Mouse (Mus musculus): ENCODE data around the gene Pxdc1.

The Pxdc1 gene
- long read RNA-seq, experiment 1, partial matches to known transcripts = 0 of 3 reads
- long read RNA-seq, experiment 1, other reads (novel, unspliced or antisense) = 0 of 3 reads
- long read RNA-seq, experiment 2, partial matches to known transcripts = 0 of 3 reads
- long read RNA-seq, experiment 2, other reads (novel, unspliced or antisense) = 0 of 3 reads

DNA sequence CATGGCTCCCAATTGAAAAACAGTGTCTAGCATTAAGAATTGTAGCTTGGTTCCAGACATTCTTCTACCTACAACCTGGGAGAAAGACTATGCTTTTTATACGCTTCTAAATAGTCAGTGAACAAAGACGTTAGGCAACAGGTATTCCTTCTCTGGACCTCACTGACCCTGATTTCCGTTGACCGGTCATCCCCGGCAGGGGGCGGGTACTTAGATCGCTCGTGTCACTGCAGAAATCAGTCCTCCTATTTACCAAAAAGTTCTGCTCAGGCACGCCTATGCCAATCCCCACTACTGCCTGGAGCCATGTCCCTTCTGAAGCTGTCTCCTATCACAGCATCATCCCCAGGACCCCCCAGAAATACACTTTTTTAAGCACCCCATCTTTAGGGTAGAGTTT is at the start of gene Pxdc1:
Gene Pxdc1, minus strand, starts transcription at position 96 of the 400 bp plus-strand sequence.
- intact Hi-C loops (cut with DNase I) = no loop called here

- intact Hi-C loops (cut with DNase I) = no loop called here
These were observed 47.3 kb upstream of the Pxdc1 start for GRCm38 (mm10) chr13:34700630-34701029.

- intact Hi-C loops (cut with DNase I) = no loop called here
These were observed 46.8 kb upstream of the Pxdc1 start for GRCm38 (mm10) chr13:34700091-34700490.

- intact Hi-C loops (cut with DNase I) = no loop called here
These were observed 43.5 kb upstream of the Pxdc1 start for GRCm38 (mm10) chr13:34696734-34697332.

DNA sequence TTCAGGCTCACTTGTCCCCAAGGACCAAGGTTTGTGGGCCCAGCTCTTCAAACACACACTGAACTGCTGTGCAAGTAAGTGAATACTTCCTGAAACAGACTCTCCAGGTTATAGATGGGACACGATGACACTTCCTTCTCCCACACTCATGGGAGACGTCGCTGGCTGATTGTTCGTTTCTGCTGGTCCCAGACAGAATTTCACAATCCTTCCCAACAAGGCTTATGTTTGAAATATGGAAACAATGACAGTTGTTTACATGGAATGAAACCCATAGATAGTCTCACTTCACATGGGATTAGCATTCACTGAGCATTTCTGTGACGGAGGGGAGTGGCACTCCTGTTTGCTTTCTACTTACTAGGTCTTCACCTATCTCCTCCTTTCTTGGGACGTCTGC is 39.8 kb upstream of the Pxdc1 start:
- intact Hi-C loops (cut with DNase I) = no loop called here

DNA sequence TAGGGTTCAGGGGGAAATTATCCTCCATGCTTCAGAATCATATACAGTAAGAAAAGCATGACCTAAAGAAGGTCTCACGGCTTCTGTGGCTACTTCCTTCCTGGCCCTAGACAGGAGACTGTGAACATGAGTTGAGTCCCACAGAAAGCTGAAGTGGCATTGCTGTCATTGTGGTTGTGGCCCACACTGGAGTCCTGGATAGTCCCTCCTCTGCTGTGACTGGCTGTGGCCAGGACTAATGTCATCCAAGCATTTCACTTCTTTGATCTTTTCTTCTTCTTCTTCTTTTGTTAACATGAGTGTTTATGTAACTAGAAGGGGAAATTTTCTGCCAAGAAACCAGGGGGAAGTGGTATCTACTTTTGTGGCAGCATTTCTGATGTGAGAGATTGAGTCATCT is 37.8 kb upstream of the Pxdc1 start:
- intact Hi-C loops (cut with DNase I) = no loop called here

DNA sequence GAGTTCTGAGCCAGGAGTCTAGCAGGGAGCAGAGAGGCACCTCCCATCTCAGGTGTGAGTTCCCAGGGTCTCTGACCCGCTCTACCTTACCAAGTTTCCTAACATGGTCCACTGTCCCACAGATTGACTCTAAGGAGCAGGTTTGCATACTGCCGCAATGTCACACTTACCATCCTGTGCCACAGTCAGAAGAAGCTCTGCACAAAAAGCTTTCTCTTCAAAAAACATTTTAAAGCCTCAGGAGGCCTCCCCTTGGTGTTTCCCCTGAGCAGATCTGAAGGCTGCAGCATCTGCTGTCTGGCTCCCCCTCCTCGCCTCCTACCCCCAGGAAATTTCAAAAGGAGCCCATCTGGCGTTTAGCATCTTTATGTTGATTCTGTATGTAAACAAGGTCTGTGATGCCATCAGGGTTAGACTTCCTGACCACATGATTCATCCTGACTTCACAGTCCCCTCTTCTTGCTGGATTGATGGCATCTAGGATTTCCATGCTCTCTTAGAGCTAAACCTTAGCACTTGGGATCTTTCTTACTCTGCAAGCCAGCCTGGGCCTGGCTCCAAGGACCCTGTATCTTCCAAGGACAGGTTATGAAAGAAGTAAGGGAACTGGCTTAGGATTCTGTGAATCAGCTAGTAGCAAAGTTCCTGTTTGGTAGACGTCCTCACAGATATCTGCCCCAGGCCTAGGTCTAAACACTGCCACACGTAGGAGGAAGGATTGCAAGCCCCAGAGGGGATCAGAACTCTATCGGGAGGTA is 31.9 kb upstream of the Pxdc1 start:
- intact Hi-C loops (cut with DNase I) = no loop called here

DNA sequence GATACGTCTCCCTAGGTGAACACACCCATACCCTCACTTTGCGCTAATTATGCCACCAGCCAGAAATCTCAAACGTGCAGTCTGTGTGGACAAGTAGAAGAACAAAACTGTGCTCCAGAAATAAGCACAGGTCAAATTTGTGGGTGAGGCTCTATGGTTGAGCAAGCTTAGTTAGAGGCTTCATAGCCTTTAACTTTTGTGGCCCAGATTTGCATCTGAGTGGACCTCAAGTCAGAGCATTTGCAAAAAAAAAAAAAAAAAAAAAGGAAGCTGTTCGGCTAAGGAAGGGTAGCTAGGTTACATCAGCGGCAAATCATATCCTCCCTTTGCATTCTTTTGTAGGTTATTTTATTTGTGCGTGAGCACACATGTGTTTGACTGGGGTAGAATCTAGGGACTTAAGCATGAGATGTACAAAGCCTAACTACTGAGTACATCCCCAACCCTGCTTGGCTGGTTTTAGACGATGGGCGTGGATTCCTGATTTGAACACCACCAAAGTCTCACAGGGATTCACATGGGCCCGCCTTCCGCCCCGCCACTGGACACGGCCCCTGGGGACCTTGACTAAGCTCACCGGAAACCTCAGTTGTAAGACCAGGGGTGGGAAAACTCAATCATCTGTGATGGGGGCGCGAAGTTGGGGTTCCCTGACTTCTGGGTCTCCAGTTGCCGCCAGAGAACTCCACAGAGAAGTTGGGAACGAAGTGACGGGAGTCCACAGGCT is 30.6 kb upstream of the Pxdc1 start:
- intact Hi-C loops (cut with DNase I) = no loop called here

DNA sequence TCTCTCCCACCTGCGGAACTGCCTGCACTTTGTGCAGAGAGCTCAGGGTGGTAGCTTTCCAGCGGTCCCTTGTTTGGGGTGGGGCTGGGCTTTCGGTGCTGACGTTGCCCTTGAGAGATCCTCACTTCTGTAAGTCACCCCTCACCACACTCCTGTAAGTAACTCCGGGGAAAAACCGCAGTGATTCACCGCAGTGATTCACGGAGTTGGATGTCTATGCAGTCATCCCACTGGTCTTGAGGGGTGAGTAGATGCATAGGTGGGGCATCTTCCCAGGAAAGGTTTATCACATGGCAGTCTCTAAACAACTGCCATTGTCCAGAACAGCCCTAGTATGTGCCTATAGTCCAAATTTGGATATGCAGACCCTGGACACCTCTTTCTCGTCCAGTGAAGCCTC is 30.0 kb upstream of the Pxdc1 start:
- intact Hi-C loops (cut with DNase I) = no loop called here

DNA sequence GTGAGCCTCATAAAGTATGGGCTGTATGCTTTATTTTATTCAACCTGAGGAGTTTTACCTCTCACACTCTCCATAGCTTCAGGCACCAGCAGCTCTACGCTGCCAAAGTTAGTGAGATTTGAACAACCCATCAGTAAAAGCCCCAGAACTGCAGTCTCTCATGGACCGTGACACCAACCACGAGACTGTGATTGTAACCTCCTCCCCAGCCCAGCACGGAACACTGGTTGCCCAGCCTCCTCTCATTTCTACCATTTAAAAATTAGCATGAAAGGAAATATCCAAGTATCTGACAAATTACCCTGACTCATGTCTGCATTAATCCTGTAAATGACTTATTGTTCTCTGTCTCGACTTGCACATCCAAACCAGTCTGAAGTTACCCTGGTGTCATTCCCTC is 23.2 kb upstream of the Pxdc1 start:
- intact Hi-C loops (cut with DNase I) = no loop called here

GRCm38 (mm10) chr13:34675847-34676383 is 22.6 kb upstream of the Pxdc1 start:
- intact Hi-C loops (cut with DNase I) = no loop called here

DNA sequence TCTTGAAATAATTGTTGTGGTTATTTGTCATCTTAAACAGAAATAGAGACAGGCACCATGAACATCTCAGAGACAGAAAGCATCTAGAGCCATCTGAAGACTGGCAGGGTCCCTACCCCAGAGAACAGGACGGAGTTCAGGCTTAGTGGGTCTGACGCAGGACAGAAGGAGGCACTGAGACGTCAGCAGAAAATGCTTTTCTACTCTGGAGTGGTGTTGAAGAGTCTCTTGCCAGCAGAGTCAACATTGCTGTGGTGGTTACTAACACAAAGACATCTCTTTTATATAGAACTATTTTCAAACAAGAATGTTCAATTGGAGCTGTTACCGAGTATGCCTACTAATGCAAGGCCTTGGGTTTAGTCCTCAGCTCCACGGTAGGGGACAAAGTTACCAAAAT is 20.1 kb upstream of the Pxdc1 start:
- intact Hi-C loops (cut with DNase I) = no loop called here

DNA sequence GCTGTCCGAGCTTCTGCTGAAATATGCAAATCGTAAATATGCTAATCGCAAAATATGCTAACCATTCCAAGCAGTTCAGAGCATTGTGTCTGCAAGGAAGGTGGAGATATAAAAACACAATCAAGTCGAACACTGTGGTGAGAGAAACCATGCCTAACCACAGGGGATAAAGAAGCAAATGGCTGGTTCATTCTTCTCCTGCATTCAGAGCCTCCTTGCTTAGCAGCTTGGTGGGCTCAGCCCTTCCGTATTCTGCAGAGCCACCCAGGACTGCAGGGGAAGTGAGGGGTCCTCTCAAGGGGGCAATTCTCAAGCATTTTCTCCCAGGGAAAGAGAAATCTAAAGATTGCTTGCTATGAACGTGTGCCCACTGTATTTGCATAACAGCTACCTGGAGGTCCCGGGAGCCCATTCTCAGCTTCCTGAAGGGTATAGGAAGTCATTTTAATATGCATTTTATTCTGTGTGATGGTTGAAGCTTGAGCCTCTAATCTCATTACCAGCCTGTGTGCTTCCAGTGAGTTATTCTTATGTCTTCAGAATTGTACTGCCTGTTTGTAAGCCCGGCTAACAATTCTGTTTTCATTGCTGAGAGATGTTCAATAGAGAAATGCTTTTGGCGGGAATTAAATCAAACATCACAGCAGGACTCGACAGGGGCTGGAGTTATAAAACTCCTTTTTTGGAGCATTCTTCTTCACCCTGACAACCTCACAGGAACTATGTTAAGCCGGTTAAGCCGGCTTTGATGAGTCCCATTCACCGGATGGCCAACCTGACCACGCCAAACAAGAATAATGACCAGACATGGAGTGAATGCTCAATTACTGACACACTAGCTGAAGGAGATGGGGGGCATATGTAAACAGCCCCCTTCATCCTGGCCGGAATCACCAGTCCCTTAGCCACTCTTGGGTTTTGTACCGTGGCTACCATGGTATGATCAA is 16.9 kb upstream of the Pxdc1 start:
- intact Hi-C loops (cut with DNase I) = no loop called here

DNA sequence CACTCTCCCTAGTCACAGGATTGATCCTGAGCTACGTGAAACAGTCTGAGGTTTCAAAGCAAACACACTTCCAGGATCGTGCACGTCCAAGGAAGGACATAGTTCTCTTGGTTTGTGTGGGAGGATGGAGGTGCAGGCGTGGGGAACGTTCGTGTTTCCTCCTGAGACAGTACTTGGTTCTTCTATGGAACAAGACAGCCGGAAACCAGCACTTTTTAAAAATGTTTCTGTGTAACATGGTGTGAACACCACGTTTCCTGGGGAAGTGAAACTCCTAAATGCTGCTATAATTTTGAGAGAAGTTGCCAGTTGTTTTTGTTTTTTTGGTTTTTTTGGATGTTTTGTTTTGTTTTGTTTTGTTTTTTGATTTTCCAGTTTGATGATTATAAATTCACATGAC is 13.9 kb upstream of the Pxdc1 start:
- intact Hi-C loops (cut with DNase I) = no loop called here

GRCm38 (mm10) chr13:34665074-34665473 is 11.8 kb upstream of the Pxdc1 start:
- intact Hi-C loops (cut with DNase I) = no loop called here

DNA sequence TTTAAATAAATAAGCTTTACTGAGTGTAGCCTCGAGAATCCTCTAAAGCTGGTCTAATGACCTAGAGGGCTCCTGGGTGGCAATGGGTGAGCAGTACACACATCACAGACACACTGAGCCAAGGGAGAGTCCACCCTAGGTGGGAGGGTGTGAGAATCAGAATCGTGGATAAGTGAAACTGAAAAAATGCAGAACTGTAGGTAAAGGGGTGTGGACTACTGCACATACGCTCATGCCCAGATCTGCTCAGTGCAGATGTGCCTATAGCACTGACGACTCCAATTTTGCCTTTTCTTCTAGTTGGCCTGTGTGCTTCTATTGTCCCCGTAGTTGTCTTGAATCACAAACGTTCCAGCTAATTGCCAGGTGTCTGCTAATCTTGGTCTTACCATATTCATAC is 10.5 kb upstream of the Pxdc1 start:
- intact Hi-C loops (cut with DNase I) = no loop called here

GRCm38 (mm10) chr13:34659507-34659906 is 6.2 kb upstream of the Pxdc1 start:
- intact Hi-C loops (cut with DNase I) = no loop called here

- intact Hi-C loops (cut with DNase I) = no loop called here
These were observed 3.1 kb upstream of the Pxdc1 start for GRCm38 (mm10) chr13:34656351-34656750.

- intact Hi-C loops (cut with DNase I) = no loop called here
These were observed 689 bp downstream of the Pxdc1 start for GRCm38 (mm10) chr13:34652353-34653241.

GRCm38 (mm10) chr13:34652016-34652352 is 1.3 kb downstream of the Pxdc1 start:
- intact Hi-C loops (cut with DNase I) = no loop called here

All from adrenal gland (tissue).